Mouse (Mus musculus) neutrophil, adult 5-6 weeks (primary cell): ENCODE measurements at regions not wholly inside any gene's neighbourhood (a gene's known extent, or its start where the extent isn't known, plus 50 kb on each side); places are given as distances from the start of the nearest gene placed in this dataset.

Experiments used
- ATAC-seq: fragments of 151-379, 151-347 bp; 2 replicates; pipeline ENCODE4 v1.8.0; 2017; ENCODE audit warnings: mild to moderate bottlenecking, moderate TSS enrichment; ENCODE audit not compliant: insufficient number of reproducible peaks, poor library complexity, low FRiP score, severe bottlenecking; ENCODE audit errors: extremely low read depth

GRCm38 (mm10) chr13:42494371-42494770 is 186.1 kb upstream of the Phactr1 start:
- no peak for ATAC-seq

DNA sequence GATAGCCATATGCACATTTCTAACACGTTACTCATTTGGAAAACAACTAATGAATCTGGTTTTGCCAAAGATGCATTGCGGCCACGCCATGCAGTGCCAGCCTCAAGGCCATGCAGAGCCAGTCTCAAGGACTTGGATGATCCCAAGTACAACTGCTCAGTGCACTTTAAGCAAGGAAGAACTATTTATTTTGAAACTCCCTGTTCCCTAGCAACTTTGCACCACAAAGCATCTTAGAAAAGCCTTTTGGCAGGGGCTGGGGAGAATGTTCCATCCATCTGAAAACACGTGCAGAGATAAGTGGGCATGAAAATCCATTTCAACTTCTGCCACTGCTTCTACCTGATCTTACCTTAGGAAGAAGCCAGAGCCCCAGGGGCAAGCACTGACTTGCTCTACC is 182.1 kb upstream of the Phactr1 start:
- no peak for ATAC-seq

GRCm38 (mm10) chr13:42507535-42507934 is 172.9 kb upstream of the Phactr1 start:
- ATAC-seq: no peak

- no peak for ATAC-seq
Observed at GRCm38 (mm10) chr13:42518686-42519085, 161.7 kb upstream of the Phactr1 start.

DNA sequence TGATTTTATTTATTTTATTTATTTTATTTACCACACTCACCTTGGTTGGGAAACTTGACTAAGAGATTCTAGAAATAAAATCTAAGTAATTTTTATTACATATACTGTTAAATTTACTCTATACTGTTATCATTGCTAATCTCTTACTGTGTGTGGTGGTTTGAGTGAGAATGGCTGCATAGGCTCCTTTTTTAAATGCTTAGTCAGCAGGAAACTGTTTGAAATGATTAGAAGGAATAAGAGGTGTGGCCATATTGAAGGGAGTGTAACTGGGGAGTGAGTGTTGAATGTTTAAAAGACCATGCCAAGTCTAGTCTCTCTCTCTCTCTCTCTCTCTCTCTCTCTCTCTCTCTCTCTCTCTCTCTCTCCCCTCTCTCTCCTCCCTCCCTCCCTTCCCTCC is 157.9 kb upstream of the Phactr1 start:
- ATAC-seq: no peak

DNA sequence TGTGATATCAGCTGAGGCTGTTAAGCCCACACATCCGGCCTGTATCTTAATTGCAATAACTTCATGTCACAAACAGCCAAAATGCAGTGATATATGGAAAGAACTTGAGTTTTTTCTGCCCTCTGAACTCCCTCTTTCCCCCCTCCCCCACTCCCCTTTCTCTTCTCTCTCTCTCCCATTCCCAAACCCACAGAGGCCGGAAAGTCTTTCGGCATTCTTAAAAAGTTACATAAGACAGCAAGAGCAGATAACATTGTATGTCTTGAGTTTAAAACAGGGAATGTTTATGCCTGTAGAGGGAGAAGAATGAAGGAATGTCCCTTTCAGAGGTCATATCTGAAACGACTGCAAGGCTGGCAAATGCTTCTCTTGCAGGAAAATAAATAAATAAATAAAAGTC is 154.3 kb upstream of the Phactr1 start:
- no peak for ATAC-seq

DNA sequence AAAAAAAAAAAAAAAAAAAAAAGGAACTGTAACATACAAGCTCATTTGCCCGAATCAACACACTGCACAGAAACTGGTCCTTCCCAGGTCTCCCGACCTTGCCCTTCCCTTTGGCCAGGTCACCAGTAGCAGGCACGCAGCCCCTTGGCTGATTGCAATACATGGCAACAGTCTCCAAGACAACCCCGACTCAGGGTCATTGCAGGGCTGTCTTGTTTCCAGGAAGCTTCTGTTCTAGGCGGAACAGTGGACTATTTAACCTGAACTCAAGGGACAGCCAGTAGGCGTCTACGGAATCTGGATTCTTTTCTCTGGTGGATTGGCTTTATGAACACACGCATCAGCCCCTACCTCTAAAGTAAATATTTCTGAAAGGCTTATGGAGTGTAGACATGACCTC is 153.5 kb upstream of the Phactr1 start:
- ATAC-seq: no peak

- ATAC-seq: no peak
Observed at GRCm38 (mm10) chr13:42528169-42528568, 152.3 kb upstream of the Phactr1 start.

GRCm38 (mm10) chr13:42536501-42537210 is 143.8 kb upstream of the Phactr1 start:
- no peak for ATAC-seq

DNA sequence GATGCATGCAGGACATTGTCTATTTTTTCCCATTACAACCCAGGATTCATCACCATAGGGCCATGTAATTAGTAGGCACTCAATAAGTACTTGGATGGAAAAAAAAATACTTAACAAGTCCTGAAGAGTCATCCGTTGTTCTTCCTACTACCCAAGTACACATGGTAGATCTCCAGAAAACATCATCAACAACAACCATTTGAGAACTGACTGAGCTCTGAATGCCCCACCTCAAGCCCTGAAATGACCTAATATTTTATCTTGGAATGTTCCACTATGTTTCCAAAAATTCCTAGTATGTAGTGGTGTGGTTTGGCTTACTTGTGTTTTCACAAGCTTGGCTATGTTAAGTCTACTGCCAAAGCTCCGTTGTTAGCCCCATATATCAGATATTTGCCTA is 142.4 kb upstream of the Phactr1 start:
- ATAC-seq: no peak

- no peak for ATAC-seq
Observed at GRCm38 (mm10) chr13:42544536-42545094, 135.8 kb upstream of the Phactr1 start.

DNA sequence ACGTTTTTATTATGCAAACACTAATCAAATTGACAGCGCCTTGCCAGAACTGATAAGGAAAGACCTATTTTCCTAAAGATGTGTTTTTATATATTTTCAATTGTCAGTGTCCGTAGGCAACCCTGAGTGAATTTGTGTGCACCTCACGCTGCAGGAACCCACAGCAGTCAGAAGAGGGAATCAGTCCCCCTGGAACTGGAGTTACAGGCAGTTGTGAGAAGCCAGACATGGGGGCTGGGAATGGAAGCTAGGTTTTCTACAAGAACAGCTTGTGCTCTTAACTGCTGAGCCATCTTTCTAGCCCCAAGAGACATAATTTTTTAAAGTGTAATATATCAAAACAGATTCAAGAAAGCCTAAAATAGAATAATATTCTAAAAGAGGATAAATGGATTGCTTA is 134.0 kb upstream of the Phactr1 start:
- no peak for ATAC-seq

- no peak for ATAC-seq
Observed at GRCm38 (mm10) chr13:42546851-42547250, 133.6 kb upstream of the Phactr1 start.

DNA sequence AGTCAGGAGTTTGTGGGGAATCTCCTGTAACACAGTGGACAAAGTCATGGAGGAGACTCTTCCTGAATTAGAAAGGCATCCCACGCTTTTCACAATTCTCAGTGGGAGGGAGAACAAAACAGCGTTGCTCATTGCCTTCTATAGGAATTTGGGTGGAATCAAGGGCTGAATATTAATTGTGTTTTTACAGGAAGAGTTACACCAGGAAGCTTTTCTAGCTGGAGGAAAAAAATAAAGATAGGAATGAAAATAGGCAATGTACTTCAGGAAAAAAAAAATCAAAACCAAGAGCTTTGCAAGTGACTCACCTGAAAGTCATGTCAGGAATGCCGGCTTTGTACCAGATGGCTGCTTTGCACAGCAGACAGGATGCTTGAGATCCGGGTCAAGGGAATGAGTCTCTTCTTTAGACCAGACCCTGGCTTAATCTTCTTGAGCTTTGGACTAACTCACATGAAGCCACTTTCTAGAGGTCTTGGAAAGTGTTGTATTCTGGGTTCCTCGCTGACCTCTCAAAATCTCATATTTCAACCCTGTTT is 131.3 kb upstream of the Phactr1 start:
- no peak for ATAC-seq

- no peak for ATAC-seq
Observed at GRCm38 (mm10) chr13:42554961-42555360, 125.5 kb upstream of the Phactr1 start.

- no peak for ATAC-seq
Observed at GRCm38 (mm10) chr13:42558526-42558925, 121.9 kb upstream of the Phactr1 start.

- ATAC-seq: no peak
Observed at GRCm38 (mm10) chr13:42561446-42561845, 119.0 kb upstream of the Phactr1 start.

DNA sequence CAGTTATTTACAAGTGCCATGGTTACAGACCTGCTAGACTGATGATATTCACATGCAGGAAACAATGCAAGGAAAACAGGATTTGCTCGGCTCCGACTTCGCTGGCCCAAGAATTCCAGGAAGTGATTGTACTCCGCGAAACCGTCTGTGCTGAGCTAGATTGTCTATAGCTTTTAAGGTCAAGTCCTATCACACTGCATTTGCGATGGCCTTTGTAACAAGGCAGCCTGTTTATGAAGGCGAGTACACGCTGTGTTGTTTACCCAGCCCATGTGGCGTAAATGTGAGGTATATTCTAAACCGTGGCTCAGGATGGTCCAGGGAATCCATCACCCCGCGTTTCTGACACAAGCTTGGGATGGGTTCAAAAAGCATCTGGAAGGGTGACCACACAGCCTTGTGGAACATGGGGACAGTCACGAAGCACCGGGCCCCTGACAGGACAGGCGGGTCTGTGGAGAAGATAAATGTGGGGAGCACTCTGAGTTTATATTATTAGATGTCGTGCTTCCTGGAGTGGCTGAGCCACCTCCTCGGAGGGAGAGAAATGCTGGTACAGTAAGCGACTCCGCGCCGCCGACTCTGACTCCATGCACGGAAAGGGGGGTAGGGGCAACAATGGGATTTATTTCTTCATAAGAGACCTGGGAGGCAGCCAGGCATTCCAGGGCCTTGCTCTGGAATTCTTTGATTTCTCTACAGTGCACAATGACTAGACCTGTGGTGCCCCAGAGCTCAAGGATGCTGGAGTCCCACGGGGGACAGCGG is 114.9 kb upstream of the Phactr1 start:
- no peak for ATAC-seq

- ATAC-seq: no peak
Observed at GRCm38 (mm10) chr13:42570600-42571348, 109.6 kb upstream of the Phactr1 start.
